Mouse (Mus musculus): ENCODE data around the gene Zfp606. TPM values are rescaled to one million over a fixed set of nuclear protein-coding genes. Genes with fewer than 3 reads are reported as not detected.

Gene Zfp606
- polyA plus RNA-seq (2017; shearing (Covaris generic)), result 1 to 10 TPM; 5.5 to 7.0 (median 6.0) TPM

DNA sequence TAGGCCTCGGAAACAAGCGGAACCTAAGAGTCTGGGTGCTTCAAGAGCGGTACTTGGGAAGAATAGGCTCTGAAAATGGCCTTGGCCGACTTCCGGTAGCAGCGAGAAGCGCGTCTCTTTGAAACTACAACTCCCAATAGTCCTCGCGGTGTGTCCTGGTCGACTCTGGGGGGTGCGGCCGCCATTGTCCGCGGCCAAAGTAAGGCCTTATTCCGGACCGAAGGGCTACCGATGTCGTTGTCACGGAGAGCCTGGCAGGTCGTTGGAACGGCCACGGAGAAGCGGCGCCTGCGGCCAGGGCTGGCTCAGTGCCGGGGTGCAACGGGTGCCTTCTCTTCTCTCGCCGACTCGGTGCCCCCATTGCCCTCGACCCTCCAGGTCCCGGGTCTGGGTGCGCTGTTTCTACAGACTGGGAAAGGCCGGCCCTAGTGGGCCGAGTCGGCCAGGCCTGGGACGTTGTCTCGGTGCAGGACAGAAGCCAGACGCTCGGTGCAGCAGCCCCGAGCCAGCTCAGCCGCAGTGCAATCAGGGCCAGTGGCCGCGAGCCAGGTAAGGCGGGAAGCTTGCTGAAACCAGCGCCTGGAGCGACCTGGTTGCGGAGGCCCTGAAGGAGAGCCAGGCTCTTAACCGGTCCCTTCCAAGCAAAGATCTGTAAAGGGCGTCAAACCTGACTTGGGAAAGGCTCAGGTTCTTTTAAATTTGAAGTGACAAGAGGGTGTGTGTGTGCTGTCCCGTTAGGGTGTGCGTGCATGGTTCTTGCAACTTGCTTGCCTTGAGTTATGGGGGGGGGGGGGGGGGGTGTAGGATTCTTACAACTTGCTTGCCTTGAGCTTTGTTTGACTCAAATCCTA is at the start of gene Zfp606:
Gene Zfp606, plus strand, starts transcription at position 136 of the 851 bp plus-strand sequence.
- ATAC-seq, result peak; percentile 98

DNA sequence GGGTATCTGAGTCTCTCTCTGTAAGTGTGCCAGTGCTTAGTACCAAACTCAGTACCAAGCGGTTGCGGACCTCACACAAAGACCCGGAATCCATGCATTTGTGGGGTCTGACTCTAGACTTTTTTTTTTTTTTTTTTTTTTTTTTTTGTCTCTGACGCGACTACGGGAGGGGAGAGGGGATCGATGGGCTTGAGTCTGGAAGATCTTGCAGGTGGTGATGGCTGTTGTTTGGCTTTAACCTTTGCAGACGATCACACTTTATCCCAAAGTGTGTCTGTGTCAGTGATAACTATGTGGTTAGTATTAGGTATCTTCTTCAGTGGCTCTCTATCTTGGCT is 885 bp downstream of the Zfp606 start:
- no peak for ATAC-seq

DNA sequence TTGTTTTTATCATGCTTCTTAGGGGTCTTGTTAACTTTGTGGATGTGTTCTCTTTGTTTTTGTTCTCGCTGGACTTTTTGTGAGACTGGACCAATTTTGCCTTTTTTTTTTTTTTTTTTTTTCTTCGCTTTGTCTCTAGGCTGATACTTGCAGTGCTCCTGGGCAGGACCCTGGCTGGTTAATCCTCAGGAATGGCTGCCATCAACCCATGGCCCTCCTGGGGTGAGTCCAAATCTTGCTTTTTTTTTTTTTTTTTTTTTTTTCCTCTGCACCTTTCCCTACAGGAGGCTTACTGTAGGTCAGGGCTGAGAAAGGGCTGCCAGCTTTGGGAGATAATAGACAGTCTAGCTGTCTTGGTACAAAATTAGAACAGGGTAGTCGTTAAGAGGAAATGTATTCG is 1.4 kb downstream of the Zfp606 start:
- no peak for ATAC-seq

DNA sequence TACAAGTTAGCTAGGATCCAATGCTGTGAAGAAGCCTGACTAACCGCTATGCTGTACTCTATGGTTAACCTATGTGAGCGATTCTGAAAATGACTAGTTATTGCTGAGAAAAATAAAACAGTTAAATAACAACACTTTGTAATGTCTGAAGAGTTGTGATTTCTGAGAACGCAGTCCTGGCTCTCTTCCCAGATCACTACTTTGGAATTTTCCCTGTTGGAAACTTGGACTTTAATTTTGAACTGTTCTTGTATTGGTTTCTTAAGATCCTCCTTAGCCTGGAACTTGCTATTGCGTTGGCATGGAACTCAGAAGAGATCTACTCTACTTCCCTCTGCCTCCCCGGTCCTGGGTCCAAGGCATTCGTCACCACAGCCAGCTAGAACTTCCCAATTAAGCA is 5.7 kb downstream of the Zfp606 start:
- ATAC-seq, result no peak

DNA sequence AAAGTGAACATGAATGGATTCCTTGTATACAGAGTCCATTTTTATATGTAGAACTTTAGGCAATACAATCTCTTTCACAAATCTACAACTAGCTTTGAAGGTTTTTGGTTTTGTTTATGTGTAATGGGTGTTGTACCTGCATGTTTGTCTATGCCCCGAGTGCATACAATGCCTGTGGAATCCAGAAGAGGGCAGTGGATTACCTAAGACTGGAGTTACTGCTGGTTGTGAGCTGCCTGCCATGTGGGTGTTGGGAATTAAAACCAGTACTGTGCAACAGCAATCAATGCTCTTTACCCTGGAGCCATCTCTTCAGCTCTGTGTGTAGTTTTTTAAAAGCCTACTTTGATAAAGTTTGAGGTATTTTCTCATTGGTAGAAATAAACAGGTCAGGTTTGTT is 7.9 kb downstream of the Zfp606 start:
- ATAC-seq, result no peak

DNA sequence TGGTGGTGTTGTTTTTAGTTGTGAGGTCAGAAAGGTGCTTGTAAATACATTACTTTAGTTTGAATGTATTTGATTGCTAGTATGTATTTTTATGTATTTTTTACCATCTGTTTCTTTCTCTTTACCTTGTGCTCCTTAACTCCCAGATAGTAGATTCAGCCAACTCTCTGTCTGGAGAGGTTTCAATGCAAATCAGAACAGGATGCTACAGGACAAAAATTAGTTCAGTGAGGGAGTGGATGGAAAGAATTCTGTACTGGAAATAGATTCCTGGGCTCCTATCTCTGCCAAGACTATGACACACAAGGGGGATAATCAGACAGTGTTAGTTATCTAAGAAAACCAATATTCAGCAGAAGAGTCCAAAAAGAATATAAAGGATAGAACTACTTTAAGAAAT is 8.6 kb downstream of the Zfp606 start:
- no peak for ATAC-seq

DNA sequence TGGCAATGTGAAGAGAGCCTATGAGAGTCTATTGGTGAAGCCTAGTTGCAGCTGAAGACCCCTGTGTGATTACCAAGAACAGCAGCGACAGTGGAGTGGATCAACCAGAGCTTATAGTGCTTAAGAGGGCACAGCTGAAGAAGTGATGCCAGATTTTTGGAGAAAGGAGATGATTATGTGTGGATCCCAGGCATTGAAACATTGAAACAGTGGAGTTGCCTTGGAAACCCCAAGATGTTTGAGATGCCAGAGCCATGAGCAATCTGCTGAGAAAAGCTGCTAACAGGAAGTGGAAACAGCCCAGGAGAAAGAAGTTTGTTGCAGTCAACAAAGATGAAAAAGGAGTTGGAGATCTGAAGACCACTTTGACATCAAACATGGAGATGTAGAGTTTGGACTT is 32.8 kb downstream of the Zfp606 start:
- no peak for ATAC-seq

DNA sequence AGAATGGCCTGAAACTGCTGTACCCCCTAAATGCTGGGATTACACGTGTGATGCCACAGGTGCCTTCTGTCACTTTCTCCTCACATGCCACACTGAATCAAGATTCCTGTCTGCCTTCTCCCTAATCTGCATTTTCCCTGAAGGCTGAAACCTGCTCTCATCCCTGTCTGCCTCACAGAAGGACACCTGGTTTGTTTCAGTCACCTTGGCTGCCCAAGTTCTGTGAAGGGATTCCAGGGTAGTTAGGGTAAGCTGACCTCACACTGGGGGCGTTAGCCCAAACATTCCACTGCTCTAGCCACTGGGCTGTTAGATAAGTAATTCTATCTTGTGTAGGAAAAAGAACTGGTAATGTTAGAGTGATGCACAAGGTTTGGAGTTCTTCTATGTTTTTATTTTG is 34.1 kb downstream of the Zfp606 start, which contains the start of gene 2900092C05Rik:
Gene 2900092C05Rik, plus strand, starts transcription at position 301 of the 400 bp plus-strand sequence.
- ATAC-seq, result no peak

Other genes with a start within 250 kb of the Zfp606 start
- under 1 TPM in 2 of 3 experiments, not detected in 1; 0.04 to 0.07 TPM for gene Vmn1r81, start 210.0 kb upstream of the Zfp606 start, polyA plus RNA-seq (2017; shearing (Covaris generic))
- gene Vmn1r82, start 177.9 kb upstream of the Zfp606 start, polyA plus RNA-seq (2017; shearing (Covaris generic)), result not detected
- not detected for gene Vmn1r83, start 148.8 kb upstream of the Zfp606 start, polyA plus RNA-seq (2017; shearing (Covaris generic))
- gene Vmn1r84, start 109.0 kb upstream of the Zfp606 start, polyA plus RNA-seq (2017; shearing (Covaris generic)), result under 1 TPM in 1 of 3 experiments, not detected in 2; 0.31 TPM
- gene Zfp551, start 55.5 kb upstream of the Zfp606 start, polyA plus RNA-seq (2017; shearing (Covaris generic)), result 1 to 10 TPM; 2.0 to 5.9 (median 4.7) TPM
- gene 2900092C05Rik, start 34.2 kb downstream of the Zfp606 start, polyA plus RNA-seq (2017; shearing (Covaris generic)), result under 1 TPM in 1 of 3 experiments, not detected in 2; 0.39 TPM
- under 1 TPM in 2 of 3 experiments, not detected in 1; 0.01 to 0.07 TPM for gene Vmn2r53, start 130.5 kb downstream of the Zfp606 start, polyA plus RNA-seq (2017; shearing (Covaris generic))
- gene Vmn2r54, start 162.0 kb downstream of the Zfp606 start, polyA plus RNA-seq (2017; shearing (Covaris generic)), result not detected
- gene Vmn2r55, start 206.7 kb downstream of the Zfp606 start, polyA plus RNA-seq (2017; shearing (Covaris generic)), result not detected

All from inflammation-experienced regulatory T-cells, adult 6 months (primary cell).